Mouse (Mus musculus) testis, adult 2 months (tissue): ENCODE measurements around the gene Gm37240.

Experiments
- CTCF ChIP-seq: fragments of 200-500 bp; IDR thresholded peaks from 2 replicates; pipeline ENCODE4 v1.5.1; 2012; ENCODE audit warnings: low read depth, mild to moderate bottlenecking, inconsistent platforms, low read length, moderate library complexity; ENCODE audit not compliant: control insufficient read depth, insufficient read depth, insufficient replicate concordance
- POLR2A ChIP-seq: fragments of 200-500 bp; IDR thresholded peaks from 2 replicates; pipeline ENCODE4 v1.6.1; 2012; ENCODE audit warnings: low read depth, mild to moderate bottlenecking, inconsistent platforms, low read length, moderate library complexity; ENCODE audit not compliant: control insufficient read depth

DNA sequence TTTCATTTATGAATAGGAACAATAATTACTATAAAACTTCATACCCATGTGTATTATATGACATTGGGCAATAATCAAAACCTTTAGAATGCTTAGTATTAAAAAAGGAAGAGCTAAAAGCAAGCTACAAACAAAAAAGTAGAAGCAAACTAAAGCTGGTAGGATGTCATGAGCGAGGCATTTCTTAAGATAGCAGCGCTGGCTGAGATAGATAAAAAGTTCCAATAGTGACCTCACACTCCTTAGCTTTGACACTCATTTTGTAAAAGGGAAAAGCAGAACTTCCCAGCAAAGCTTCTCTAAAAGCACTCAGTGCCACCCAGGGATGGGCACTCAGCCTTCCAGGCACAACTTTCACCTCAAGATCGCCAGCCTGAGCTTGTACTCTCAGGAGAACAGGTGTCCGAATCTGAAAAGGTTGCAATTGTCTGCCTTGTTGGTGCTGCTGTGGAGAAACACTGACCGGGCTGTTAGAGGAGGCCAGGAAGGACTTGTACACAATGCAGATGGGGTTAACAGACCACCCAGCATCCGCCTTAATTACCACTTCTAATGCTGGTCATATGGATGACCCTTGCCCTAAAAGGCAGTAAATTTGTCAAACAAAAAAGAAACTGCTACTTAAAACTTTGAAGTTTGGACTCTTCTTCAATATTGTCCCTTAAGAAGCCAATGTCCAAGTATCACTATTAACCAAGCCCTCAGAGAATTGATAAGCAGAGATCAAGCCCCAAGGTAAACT is 1374.4 kb downstream of the Gm37240 start:
- TF ChIP-seq CTCF, result no peak
- TF ChIP-seq POLR2A, result no peak
